Mouse (Mus musculus): Measurements from ENCODE around the gene Afg1l. TPM values are rescaled to one million over a fixed set of nuclear protein-coding genes. Genes with fewer than 3 reads are reported as not detected.

Gene Afg1l
- polyA plus RNA-seq, 1 experiment: 1.5 TPM

GRCm38 (mm10) chr10:42264195-42264594 lies 214.2 kb downstream of the Afg1l start:
- TF ChIP-seq CTCF (IDR thresholded peaks at IDR 0.05; ENCODE audit: control insufficient read depth, insufficient read depth, insufficient replicate concordance, low read depth, low read length): no peak
- no peak for TF ChIP-seq POLR2A (IDR thresholded peaks at IDR 0.05; ENCODE audit: control insufficient read depth, low read depth, low read length)
- Histone ChIP-seq H3K27ac (ENCODE audit: control insufficient read depth, insufficient read depth, low read depth, low read length) (no peak overlapping the region), H3K27me3 (ENCODE audit: control insufficient read depth, insufficient read depth, low read length) (no peaks in the 10 kb centered on the region), H3K36me3 (ENCODE audit: control insufficient read depth, insufficient read depth, low read length) (no peaks in the 10 kb centered on the region), H3K4me1 (ENCODE audit: control insufficient read depth, insufficient read depth, low read length) (peaks cover 6% of the 10 kb centered on the region), H3K4me3 (ENCODE audit: control insufficient read depth, low read depth, low read length) (no peak overlapping the region)

- H3K4me1 ChIP-seq (ENCODE audit: control insufficient read depth, insufficient read depth, low read length): peaks cover 3% of the 10 kb centered on the region
- H3K27me3 ChIP-seq (ENCODE audit: control insufficient read depth, insufficient read depth, low read length): no peaks in the 10 kb centered on the region
- TF ChIP-seq CTCF (IDR thresholded peaks at IDR 0.05; ENCODE audit: control insufficient read depth, insufficient read depth, insufficient replicate concordance, low read depth, low read length) (no peak), POLR2A (IDR thresholded peaks at IDR 0.05; ENCODE audit: control insufficient read depth, low read depth, low read length) (no peak)
- no peaks in the 10 kb centered on the region for H3K36me3 ChIP-seq (ENCODE audit: control insufficient read depth, insufficient read depth, low read length)
- no peak overlapping the region for H3K4me3 ChIP-seq (ENCODE audit: control insufficient read depth, low read depth, low read length)
- H3K27ac ChIP-seq (ENCODE audit: control insufficient read depth, insufficient read depth, low read depth, low read length): no peak overlapping the region
Observed at GRCm38 (mm10) chr10:42263701-42264100, 214.7 kb downstream of the Afg1l start.

Other genes starting within 250 kb of the Afg1l start
- gene Foxo3, start 201.8 kb downstream of the Afg1l start, polyA plus RNA-seq (2012; rRNA removed): 9.8 and 9.9 TPM in 2 replicates
- gene Snx3, start 23.5 kb upstream of the Afg1l start, polyA plus RNA-seq (2012; rRNA removed): 315 and 363 TPM in 2 replicates
- gene Nr2e1, start 105.1 kb upstream of the Afg1l start, polyA plus RNA-seq (2012; rRNA removed): 0.18 and 0.51 TPM in 2 replicates
- gene Ostm1, start 105.3 kb upstream of the Afg1l start, polyA plus RNA-seq (2012; rRNA removed): 3.3 and 4.1 TPM in 2 replicates

Data from testis, adult 2 months (tissue).